Mouse (Mus musculus): ENCODE measurements at regions not wholly inside any gene's neighbourhood (a gene's known extent, or its start where the extent isn't known, plus 50 kb on each side); places are given as distances from the start of the nearest gene placed in this dataset.
"Not testable (repeated sequence)": the region's sequence is repeated elsewhere in the genome, so short reads cannot be mapped to it uniquely, and the experiment has no call there.

DNA sequence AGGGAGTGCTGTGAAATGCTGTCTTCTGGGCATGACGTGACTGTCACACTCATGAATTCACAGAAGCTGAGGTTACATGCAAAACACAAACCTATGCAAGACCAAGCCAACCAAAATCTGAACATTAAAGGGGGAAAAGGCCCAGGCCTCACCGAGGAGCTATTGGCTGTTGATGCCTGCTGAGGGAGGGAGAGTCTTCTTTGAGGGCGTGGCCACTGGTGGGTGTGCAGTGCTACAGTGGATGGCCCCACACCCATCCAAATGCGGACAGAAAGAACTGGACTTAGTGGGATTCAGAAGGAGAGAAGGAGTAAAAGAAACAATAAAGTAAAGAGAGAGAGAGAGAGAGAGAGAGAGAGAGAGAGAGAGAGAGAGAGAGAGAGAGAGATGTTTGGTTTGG lies 522.3 kb downstream of the Dad1 start:
- not testable (repeated sequence) for H3K27me3 ChIP-seq (ENCODE audit: control insufficient read depth, insufficient read depth, low read length); H3K4me1 ChIP-seq (ENCODE audit: control insufficient read depth, insufficient read depth, low read length); DNase-seq; H3K27ac ChIP-seq (ENCODE audit: insufficient read depth, low read length); H3K4me3 ChIP-seq (replicated peaks; ENCODE audit: insufficient read depth, low read depth, low read length)
- WGBS: no CpG with 5 or more reads among the region's 4 CpGs

DNA sequence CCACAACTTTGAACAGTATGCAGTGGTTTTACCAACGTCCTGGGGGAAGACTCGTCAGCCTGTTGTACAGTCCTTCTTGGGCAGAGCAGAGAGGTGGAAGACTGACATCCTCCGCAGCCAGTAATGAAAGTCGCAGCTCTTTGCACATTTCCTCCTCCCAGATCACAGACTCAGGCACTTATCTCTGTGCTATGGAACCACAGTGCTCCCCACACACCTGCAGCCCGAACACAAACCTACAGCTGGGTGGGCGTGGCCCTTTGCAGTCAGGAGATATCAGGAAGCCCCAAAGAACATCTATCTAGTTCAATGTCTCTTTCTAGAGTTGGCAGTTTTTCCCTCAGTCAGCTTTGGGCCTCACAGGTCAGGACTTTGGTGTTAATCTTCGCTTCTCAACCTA lies 524.0 kb downstream of the Dad1 start:
- not testable (repeated sequence) for H3K27me3 ChIP-seq (ENCODE audit: control insufficient read depth, insufficient read depth, low read length); DNase-seq; H3K4me1 ChIP-seq (ENCODE audit: control insufficient read depth, insufficient read depth, low read length); H3K27ac ChIP-seq (ENCODE audit: insufficient read depth, low read length); H3K4me3 ChIP-seq (replicated peaks; ENCODE audit: insufficient read depth, low read depth, low read length)
- 58% methylated on average over 2 of the region's 7 CpGs for WGBS

DNA sequence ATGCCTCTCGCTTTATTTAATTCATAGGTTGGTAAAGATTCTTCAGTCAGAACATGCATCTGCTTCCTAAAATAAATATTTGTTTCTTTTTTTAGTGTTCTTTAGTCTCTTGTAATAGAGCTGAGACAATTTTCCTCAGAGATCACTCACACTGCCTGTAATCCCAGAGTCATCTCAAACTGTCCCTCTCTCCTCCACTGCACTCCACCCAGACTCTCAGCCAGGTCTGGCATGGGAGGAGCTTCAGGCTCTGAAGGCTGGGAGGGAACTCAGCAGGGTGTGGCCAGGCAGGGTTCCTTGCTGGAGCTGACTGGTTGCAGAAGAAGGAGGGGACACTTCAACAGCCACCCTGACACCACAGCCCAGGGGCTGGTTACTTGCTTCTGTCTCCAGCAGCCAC lies 524.8 kb downstream of the Dad1 start:
- not testable (repeated sequence) for H3K4me3 ChIP-seq (replicated peaks; ENCODE audit: insufficient read depth, low read depth, low read length); DNase-seq; H3K27ac ChIP-seq (ENCODE audit: insufficient read depth, low read length); H3K27me3 ChIP-seq (ENCODE audit: control insufficient read depth, insufficient read depth, low read length); H3K4me1 ChIP-seq (ENCODE audit: control insufficient read depth, insufficient read depth, low read length)
- WGBS: 56% methylated on average over 1 of the region's 1 CpGs

DNA sequence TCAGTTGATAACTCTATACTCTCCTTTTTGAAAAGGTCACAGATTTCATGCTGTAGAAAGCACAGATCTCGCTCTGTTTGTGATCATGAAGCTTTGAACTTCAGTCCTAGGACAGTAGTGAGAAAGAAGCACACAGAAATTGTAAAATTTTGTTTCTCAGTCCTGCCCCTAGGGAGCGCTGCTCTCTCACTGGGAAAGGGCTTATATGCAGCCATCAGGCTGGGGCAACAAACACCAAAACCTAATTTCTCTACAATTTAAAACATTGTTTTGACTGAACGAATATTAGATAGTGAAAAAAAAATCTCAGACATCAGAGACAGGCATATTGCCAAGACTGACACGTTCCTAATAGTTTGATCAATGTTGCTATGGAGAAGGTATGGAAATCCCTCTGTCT lies 527.0 kb downstream of the Dad1 start:
- H3K27ac ChIP-seq (ENCODE audit: insufficient read depth, low read length); H3K4me3 ChIP-seq (replicated peaks; ENCODE audit: insufficient read depth, low read depth, low read length); DNase-seq; H3K4me1 ChIP-seq (ENCODE audit: control insufficient read depth, insufficient read depth, low read length); H3K27me3 ChIP-seq (ENCODE audit: control insufficient read depth, insufficient read depth, low read length): not testable (repeated sequence)
- 0% methylated on average over 2 of the region's 4 CpGs for WGBS

DNA sequence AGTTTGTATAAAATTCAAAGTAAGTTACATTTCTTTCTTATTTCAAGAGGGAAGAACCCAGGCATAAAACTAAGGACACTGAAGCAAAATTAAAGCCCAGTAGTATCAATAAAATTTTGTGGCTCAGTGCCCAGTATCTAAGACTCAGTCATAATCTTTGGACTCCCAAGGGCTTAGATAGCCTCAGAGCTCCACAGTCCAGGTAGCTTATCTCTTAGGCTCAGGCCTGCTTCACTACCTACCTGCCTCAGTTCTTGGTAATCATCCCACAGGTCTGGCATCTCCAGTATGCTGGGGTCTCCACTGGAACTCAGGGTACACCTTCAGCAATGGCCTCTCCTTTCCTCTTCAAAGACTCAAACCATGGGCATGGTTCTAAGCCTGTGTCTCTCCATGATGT lies 530.3 kb downstream of the Dad1 start:
- H3K27me3 ChIP-seq (ENCODE audit: control insufficient read depth, insufficient read depth, low read length): not testable (repeated sequence)

DNA sequence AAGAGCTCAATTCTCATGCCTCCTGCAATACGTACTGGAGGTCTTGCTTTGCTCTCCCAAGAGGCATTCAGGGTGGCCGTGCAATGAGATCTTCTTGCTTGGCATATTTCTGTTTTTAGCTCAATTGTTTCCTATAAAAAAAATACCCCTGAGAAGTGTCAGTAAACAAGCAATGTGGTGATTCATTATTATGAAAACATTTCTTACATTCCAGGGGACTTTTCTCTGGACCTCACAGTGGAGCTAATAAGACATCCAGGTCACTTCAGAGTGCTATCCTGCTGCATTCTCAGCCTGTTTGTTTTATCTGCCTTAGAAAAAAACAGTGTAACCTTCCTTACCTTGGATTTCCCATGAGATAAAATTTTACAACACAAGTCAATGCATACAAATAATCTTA lies 532.0 kb downstream of the Dad1 start:
- not testable (repeated sequence) for H3K27me3 ChIP-seq (ENCODE audit: control insufficient read depth, insufficient read depth, low read length); H3K4me1 ChIP-seq (ENCODE audit: control insufficient read depth, insufficient read depth, low read length); H3K27ac ChIP-seq (ENCODE audit: insufficient read depth, low read length); DNase-seq; H3K4me3 ChIP-seq (replicated peaks; ENCODE audit: insufficient read depth, low read depth, low read length)
- WGBS: 76% methylated on average over 2 of the region's 2 CpGs

More for the DNA sequence above, 530.3 kb downstream of the Dad1 start:
- not testable (repeated sequence) for H3K4me3 ChIP-seq (replicated peaks; ENCODE audit: insufficient read depth, low read depth, low read length); H3K4me1 ChIP-seq (ENCODE audit: control insufficient read depth, insufficient read depth, low read length); DNase-seq; H3K27ac ChIP-seq (ENCODE audit: insufficient read depth, low read length)

- H3K27me3 ChIP-seq (ENCODE audit: control insufficient read depth, insufficient read depth, low read length); DNase-seq; H3K4me3 ChIP-seq (replicated peaks; ENCODE audit: insufficient read depth, low read depth, low read length); H3K4me1 ChIP-seq (ENCODE audit: control insufficient read depth, insufficient read depth, low read length); H3K27ac ChIP-seq (ENCODE audit: insufficient read depth, low read length): not testable (repeated sequence)
- 2% methylated on average over 3 of the region's 3 CpGs for WGBS
These were observed 544.3 kb downstream of the Dad1 start for GRCm38 (mm10) chr14:53709627-53710026.

- H3K27me3 ChIP-seq (ENCODE audit: control insufficient read depth, insufficient read depth, low read length); H3K4me3 ChIP-seq (replicated peaks; ENCODE audit: insufficient read depth, low read depth, low read length); H3K4me1 ChIP-seq (ENCODE audit: control insufficient read depth, insufficient read depth, low read length); H3K27ac ChIP-seq (ENCODE audit: insufficient read depth, low read length); DNase-seq: not testable (repeated sequence)
- 74% methylated on average over 5 of the region's 5 CpGs for WGBS
These were observed 549.6 kb downstream of the Dad1 start for GRCm38 (mm10) chr14:53704351-53704750.

DNA sequence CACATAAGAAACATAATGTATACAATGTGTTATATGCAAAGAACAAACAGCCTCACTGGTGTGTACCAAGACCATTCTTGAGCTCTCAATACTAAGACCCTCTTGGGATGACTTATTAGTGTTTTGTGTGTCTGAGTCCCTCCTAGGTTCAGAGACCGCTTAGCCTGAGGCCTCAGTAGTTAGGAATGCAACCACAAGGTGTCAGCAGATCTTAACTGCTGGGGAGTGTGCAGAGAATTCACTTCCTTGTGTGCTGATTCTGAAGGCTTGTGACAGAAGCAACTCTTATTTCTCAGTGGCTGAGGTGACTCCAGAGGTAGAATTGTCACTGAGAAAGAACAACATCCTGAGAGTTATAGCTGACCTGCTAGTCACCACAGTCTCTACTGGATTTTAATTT lies 550.3 kb downstream of the Dad1 start:
- H3K4me3 ChIP-seq (replicated peaks; ENCODE audit: insufficient read depth, low read depth, low read length); H3K27ac ChIP-seq (ENCODE audit: insufficient read depth, low read length); H3K4me1 ChIP-seq (ENCODE audit: control insufficient read depth, insufficient read depth, low read length); DNase-seq; H3K27me3 ChIP-seq (ENCODE audit: control insufficient read depth, insufficient read depth, low read length): not testable (repeated sequence)
- WGBS: 18% methylated on average over 1 of the region's 1 CpGs

- not testable (repeated sequence) for DNase-seq; H3K27me3 ChIP-seq (ENCODE audit: control insufficient read depth, insufficient read depth, low read length); H3K4me3 ChIP-seq (replicated peaks; ENCODE audit: insufficient read depth, low read depth, low read length); H3K4me1 ChIP-seq (ENCODE audit: control insufficient read depth, insufficient read depth, low read length); H3K27ac ChIP-seq (ENCODE audit: insufficient read depth, low read length)
- 66% methylated on average over 4 of the region's 4 CpGs for WGBS
These were observed 569.8 kb downstream of the Dad1 start for GRCm38 (mm10) chr14:53684100-53684499.

DNA sequence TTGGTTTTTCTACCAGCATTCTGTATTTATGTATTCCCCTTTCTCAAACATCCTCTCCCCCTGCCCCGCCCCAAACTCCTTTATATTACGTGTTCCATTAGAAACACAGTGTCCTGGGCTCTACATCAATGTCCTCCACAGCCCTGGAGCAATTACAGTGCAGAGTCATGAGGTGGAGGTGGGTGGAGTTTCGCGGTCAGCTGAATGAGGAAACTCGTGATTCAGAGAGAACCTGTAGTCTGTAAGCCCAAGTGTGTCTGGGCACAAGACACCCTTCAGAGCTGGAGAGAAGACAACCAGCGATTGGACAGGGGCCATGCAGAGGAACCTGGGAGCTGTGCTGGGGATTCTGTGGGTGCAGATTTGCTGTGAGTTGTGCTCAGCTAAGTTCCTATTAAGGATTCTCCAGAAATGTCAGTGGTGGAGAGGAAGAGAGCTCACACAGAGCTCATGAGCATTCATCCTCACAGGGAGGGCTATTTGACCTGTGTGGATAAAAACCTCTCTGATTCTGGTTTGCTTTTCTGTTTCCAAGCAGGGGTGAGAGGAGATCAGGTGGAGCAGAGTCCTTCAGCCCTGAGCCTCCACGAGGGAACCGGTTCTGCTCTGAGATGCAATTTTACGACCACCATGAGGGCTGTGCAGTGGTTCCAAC lies 570.4 kb downstream of the Dad1 start:
- not testable (repeated sequence) for H3K27ac ChIP-seq (ENCODE audit: insufficient read depth, low read length); H3K4me1 ChIP-seq (ENCODE audit: control insufficient read depth, insufficient read depth, low read length); DNase-seq; H3K27me3 ChIP-seq (ENCODE audit: control insufficient read depth, insufficient read depth, low read length); H3K4me3 ChIP-seq (replicated peaks; ENCODE audit: insufficient read depth, low read depth, low read length)
- 71% methylated on average over 9 of the region's 9 CpGs for WGBS

- not testable (repeated sequence) for H3K27me3 ChIP-seq (ENCODE audit: control insufficient read depth, insufficient read depth, low read length); H3K4me1 ChIP-seq (ENCODE audit: control insufficient read depth, insufficient read depth, low read length); DNase-seq; H3K27ac ChIP-seq (ENCODE audit: insufficient read depth, low read length); H3K4me3 ChIP-seq (replicated peaks; ENCODE audit: insufficient read depth, low read depth, low read length)
- WGBS: 94% methylated on average over 1 of the region's 1 CpGs
These were observed 571.2 kb downstream of the Dad1 start for GRCm38 (mm10) chr14:53682679-53683078.

DNA sequence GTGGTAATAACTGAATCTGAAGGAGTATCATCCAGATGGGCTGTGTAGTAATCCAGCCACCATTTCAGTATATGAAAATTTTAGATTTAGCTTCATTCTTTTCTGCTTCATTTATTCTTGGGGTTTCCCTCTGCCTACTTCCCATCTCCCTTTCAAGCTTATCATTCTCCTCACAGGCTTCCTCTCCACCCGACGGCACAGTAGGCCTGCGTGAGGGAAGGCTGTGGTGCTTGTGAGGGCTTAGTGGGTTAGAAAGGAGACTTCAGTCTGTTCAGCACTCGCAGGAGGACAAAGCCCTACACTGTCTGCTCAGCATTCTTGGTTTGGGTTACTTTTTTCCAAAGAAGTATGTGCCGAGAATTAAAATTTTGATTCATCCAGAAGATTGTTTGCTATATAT lies 572.6 kb downstream of the Dad1 start:
- H3K27ac ChIP-seq (ENCODE audit: insufficient read depth, low read length); H3K4me3 ChIP-seq (replicated peaks; ENCODE audit: insufficient read depth, low read depth, low read length); DNase-seq; H3K27me3 ChIP-seq (ENCODE audit: control insufficient read depth, insufficient read depth, low read length); H3K4me1 ChIP-seq (ENCODE audit: control insufficient read depth, insufficient read depth, low read length): not testable (repeated sequence)
- WGBS: 72% methylated on average over 5 of the region's 5 CpGs

All from cerebellum, adult 2 months (tissue).